Mouse (Mus musculus) testis, adult 2 months (tissue): Measurements from ENCODE around the gene G6pc3.

Experiments
- CTCF ChIP-seq: fragments of 200-500 bp; IDR thresholded peaks from 2 replicates; pipeline ENCODE4 v1.5.1; 2012; ENCODE audit warnings: low read depth, mild to moderate bottlenecking, inconsistent platforms, low read length, moderate library complexity; ENCODE audit not compliant: control insufficient read depth, insufficient read depth, insufficient replicate concordance
- POLR2A ChIP-seq: fragments of 200-500 bp; IDR thresholded peaks from 2 replicates; pipeline ENCODE4 v1.6.1; 2012; ENCODE audit warnings: low read depth, mild to moderate bottlenecking, inconsistent platforms, low read length, moderate library complexity; ENCODE audit not compliant: control insufficient read depth

- no peak for TF ChIP-seq CTCF
- no peak for TF ChIP-seq POLR2A
These were observed 8.8 kb downstream of the G6pc3 start for GRCm38 (mm10) chr11:102198245-102198644.
